Mouse (Mus musculus): ENCODE results near the gene Selenok. TPM values are rescaled to one million over a fixed set of nuclear protein-coding genes. Genes with fewer than 3 reads are reported as not detected.

The Selenok gene
- polyA plus RNA-seq (2012; rRNA removed): 49.4 and 68.3 TPM in 2 replicates

DNA sequence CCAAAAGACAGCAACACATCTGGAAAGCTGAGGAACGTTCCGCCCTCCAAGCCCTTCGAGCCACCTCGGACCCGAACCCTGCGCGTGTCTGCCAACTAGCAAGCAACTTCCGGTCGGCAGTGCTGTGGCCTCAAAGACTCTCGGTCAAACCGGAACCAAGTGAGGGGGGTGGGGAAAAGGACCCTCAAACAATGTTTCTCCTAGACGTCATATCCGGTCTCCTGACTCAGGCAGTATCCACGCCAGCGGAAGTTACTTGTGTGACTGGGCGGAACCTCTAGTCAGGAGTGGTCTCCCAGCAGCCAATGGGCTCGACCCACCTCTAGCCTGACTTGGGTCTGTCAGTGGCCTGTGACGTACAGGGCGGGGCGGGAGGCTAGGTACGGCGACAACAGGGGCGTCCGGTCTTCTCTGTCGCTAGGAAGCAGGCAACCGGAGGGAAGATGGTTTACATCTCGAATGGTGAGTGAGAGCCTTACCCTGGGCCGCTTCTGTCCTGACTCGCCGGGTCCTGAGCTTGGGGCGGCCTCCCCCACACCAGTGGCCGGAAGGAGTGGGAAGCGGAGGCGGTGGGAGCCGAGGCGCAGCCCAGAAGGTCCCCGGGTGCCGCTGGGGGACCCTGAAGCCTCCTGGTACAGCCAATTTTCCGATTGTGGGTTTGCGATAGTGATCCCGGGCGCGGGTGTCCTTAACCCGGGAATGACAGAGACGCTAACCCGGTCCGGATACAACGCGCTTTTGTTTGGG lies at the start of gene Selenok:
TSS of gene Selenok (plus strand) at position 234 of the 747 bp plus-strand sequence.
- TF ChIP-seq CTCF (conservative IDR thresholded peaks at IDR 0.05; ENCODE audit: insufficient read depth, insufficient read length, low read depth, low read length) (no peak), POLR2A (IDR thresholded peaks at IDR 0.05; ENCODE audit: low read depth, low read length) (peak; percentile 77)
- whole genome bisulfite sequencing: under 1% methylated on average over 49 of the region's 49 CpGs
- Histone ChIP-seq H3K36me3 (ENCODE audit: control insufficient read depth, insufficient read depth, low read length) (peaks cover 4% of the 10 kb centered on the region; the same call in 1 of the 2 replicates), H3K27me3 (replicated peaks; ENCODE audit: control insufficient read depth, insufficient read depth, low read length) (no peaks in the 10 kb centered on the region), H3K27ac (ENCODE audit: insufficient read depth, low read depth, low read length) (peak within 1 kb of the TSS; percentile 79), H3K4me1 (ENCODE audit: control insufficient read depth, insufficient read depth, low read length) (peaks cover 7% of the 10 kb centered on the region; the same call in 1 of the 2 replicates), H3K4me3 (ENCODE audit: insufficient read depth, low read depth, low read length) (peak within 1 kb of the TSS; percentile 80)
- DNase-seq: peak; percentile 99

DNA sequence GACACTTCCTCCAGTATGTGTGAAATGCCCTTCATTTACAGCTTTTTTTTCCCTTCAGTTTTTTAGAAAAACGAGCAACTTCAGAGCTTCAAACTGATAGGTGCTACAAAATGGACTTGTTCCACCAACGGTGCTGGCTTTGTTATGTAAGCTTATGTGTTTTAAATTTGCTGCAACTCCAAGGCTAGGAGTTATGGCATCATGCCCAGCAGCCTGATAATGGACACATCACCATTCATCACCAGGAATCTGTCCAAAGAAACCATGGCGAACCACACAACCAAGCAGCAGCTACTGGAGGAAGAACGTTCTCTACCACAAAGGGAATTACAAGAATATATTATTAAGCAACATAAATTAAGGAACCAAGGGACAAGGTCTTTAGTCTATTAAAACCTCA lies 39.1 kb upstream of the Selenok start:
- TF ChIP-seq CTCF (conservative IDR thresholded peaks at IDR 0.05; ENCODE audit: insufficient read depth, insufficient read length, low read depth, low read length): no peak
- TF ChIP-seq POLR2A (IDR thresholded peaks at IDR 0.05; ENCODE audit: low read depth, low read length): no peak
- Histone ChIP-seq H3K4me1 (ENCODE audit: control insufficient read depth, insufficient read depth, low read length) (no peaks in the 10 kb centered on the region), H3K27me3 (replicated peaks; ENCODE audit: control insufficient read depth, insufficient read depth, low read length) (no peaks in the 10 kb centered on the region), H3K4me3 (ENCODE audit: insufficient read depth, low read depth, low read length) (no peak overlapping the region), H3K36me3 (ENCODE audit: control insufficient read depth, insufficient read depth, low read length) (no peaks in the 10 kb centered on the region), H3K27ac (ENCODE audit: insufficient read depth, low read depth, low read length) (no peak overlapping the region)
- 76% methylated on average over 4 of the region's 4 CpGs for WGBS
- DNase-seq: no peak

DNA sequence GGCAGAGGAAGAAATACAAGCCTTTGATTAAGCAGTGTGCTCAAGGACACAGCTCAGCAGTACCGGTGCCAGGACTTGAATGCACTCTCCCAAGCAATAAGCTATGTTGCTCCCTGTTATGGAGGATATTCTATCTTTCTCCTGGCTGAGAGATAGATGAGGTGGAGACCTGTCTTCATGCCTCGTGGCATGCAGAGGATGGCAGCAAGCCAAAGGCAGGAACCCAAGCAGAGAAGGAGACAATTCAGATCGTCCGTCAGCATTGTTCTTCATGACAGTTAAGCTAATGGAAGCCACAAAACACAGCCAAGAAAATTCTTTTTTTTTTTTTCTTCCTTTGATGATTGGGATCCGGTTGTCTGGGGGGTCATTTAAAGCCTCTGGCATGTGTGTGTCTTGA lies 32.6 kb upstream of the Selenok start:
- no peaks in the 10 kb centered on the region for H3K4me1 ChIP-seq (ENCODE audit: control insufficient read depth, insufficient read depth, low read length)
- no peak for DNase-seq
- TF ChIP-seq POLR2A (IDR thresholded peaks at IDR 0.05; ENCODE audit: low read depth, low read length) (no peak), CTCF (conservative IDR thresholded peaks at IDR 0.05; ENCODE audit: insufficient read depth, insufficient read length, low read depth, low read length) (no peak)
- H3K36me3 ChIP-seq (ENCODE audit: control insufficient read depth, insufficient read depth, low read length): no peaks in the 10 kb centered on the region
- H3K27me3 ChIP-seq (replicated peaks; ENCODE audit: control insufficient read depth, insufficient read depth, low read length): no peaks in the 10 kb centered on the region
- 44% methylated on average over 5 of the region's 5 CpGs for WGBS
- no peak overlapping the region for H3K4me3 ChIP-seq (ENCODE audit: insufficient read depth, low read depth, low read length)
- H3K27ac ChIP-seq (ENCODE audit: insufficient read depth, low read depth, low read length): no peak overlapping the region

DNA sequence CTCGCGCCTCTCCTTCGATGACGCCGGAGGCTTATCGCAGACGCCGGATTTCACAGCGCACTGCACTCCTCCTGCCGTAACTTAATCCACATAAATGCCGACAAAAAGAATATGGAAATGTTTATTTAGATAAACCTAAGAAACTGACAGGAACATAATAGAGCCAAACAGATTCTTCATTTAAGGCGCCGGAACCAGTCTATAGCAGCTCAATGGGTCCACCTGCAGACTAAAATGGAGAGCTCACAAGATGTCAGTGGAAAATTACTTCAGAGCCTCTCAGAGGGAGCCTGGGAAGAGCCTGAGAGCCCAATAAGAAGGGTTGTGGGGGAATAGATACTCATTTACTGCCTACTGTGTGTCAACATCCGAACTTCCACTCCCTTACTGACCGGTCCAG lies 30.6 kb upstream of the Selenok start:
- TF ChIP-seq POLR2A (IDR thresholded peaks at IDR 0.05; ENCODE audit: low read depth, low read length): no peak
- no peak for TF ChIP-seq CTCF (conservative IDR thresholded peaks at IDR 0.05; ENCODE audit: insufficient read depth, insufficient read length, low read depth, low read length)
- no peaks in the 10 kb centered on the region for H3K4me1 ChIP-seq (ENCODE audit: control insufficient read depth, insufficient read depth, low read length)
- no peak overlapping the region for H3K27ac ChIP-seq (ENCODE audit: insufficient read depth, low read depth, low read length)
- DNase-seq: no peak
- H3K27me3 ChIP-seq (replicated peaks; ENCODE audit: control insufficient read depth, insufficient read depth, low read length): no peaks in the 10 kb centered on the region
- whole genome bisulfite sequencing: 76% methylated on average over 15 of the region's 15 CpGs
- no peaks in the 10 kb centered on the region for H3K36me3 ChIP-seq (ENCODE audit: control insufficient read depth, insufficient read depth, low read length)
- H3K4me3 ChIP-seq (ENCODE audit: insufficient read depth, low read depth, low read length): no peak overlapping the region

DNA sequence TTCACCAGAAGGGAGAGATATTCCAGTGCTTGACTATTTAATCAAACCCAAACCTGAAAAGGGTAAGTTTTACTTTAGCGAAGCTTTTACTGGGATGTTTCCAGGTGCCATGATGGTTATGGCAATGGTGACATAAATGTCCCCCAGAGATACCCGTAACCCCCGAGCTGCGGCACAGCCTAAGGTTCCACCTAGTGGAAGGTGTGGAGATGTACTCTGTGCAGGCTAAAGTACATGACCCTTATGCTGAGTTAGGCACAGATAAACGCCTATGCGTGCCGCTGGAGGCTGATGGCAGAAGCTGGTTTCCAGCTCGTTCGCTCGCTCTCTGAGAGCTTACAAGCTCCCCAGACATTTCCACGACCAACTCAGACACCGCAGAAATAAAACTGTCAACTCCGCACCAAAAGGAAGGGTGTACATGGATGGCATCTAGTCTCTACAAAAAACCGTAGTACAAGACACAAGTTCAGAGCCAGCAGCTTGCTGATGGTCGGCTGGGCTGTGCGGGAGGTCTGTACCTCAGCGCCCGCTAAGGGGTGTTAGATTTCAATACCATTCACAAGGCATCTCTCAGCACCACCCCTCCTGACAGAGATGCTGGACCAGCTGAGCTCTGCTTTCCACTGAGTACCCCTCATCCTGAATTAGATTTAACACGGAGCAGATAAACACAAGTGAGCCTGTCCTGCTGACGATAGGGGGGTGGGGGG lies 28.4 kb upstream of the Selenok start:
- TF ChIP-seq POLR2A (IDR thresholded peaks at IDR 0.05; ENCODE audit: low read depth, low read length) (no peak), CTCF (conservative IDR thresholded peaks at IDR 0.05; ENCODE audit: insufficient read depth, insufficient read length, low read depth, low read length) (no peak; the same call in 1 of the 2 replicates)
- DNase-seq: no peak
- Histone ChIP-seq H3K4me1 (ENCODE audit: control insufficient read depth, insufficient read depth, low read length) (no peaks in the 10 kb centered on the region), H3K27me3 (replicated peaks; ENCODE audit: control insufficient read depth, insufficient read depth, low read length) (no peaks in the 10 kb centered on the region), H3K27ac (ENCODE audit: insufficient read depth, low read depth, low read length) (no peak overlapping the region), H3K36me3 (ENCODE audit: control insufficient read depth, insufficient read depth, low read length) (no peaks in the 10 kb centered on the region), H3K4me3 (ENCODE audit: insufficient read depth, low read depth, low read length) (no peak overlapping the region)
- 52% methylated on average over 20 of the region's 20 CpGs for WGBS

DNA sequence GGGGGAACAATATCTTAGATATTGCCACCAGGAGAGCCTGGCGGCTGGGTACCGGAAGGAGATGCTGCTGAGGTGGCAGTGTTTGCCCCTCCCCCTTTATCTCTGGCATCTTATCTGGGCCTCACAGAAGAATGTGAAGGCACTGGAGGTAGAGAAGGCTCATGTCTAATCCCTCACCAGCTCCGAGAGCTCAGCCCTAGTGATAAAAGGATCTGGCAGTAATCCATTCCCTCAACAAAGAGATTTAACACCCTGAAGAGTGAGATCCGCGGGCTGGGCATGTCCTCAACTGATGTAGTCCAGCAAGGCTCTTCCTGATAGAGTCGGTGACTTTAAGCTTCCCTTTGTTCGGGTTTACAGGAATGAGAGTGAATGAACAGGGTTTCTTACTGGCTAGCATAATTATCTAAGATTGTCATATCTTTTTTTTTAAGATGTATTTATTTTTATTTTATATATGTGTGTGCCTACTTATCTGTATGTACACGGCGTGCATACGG lies 27.7 kb upstream of the Selenok start:
- WGBS: 42% methylated on average over 10 of the region's 10 CpGs
- Histone ChIP-seq H3K27ac (ENCODE audit: insufficient read depth, low read depth, low read length) (no peak overlapping the region), H3K36me3 (ENCODE audit: control insufficient read depth, insufficient read depth, low read length) (no peaks in the 10 kb centered on the region), H3K27me3 (replicated peaks; ENCODE audit: control insufficient read depth, insufficient read depth, low read length) (no peaks in the 10 kb centered on the region), H3K4me1 (ENCODE audit: control insufficient read depth, insufficient read depth, low read length) (no peaks in the 10 kb centered on the region), H3K4me3 (ENCODE audit: insufficient read depth, low read depth, low read length) (no peak overlapping the region)
- no peak for TF ChIP-seq POLR2A (IDR thresholded peaks at IDR 0.05; ENCODE audit: low read depth, low read length)
- TF ChIP-seq CTCF (conservative IDR thresholded peaks at IDR 0.05; ENCODE audit: insufficient read depth, insufficient read length, low read depth, low read length): no peak
- no peak for DNase-seq

DNA sequence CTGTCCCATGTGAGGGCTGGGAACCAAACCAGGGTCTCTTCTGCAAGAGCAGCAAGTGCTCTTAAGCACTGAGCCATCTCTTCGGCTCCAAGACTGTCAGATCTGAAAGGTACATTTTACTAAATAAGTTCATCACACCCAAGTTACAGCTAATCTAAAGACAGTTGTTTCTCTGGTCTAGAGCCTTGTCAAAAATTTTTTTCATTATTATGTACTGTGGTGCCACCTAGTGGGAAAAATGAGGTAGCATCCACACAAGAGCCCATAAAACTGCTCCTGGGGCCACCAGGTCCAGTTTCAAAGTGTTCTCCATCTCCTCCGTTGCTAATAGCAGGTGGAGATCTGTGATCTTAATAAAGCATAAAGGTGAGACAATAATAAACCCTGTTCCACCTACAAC lies 27.2 kb upstream of the Selenok start:
- no peaks in the 10 kb centered on the region for H3K27me3 ChIP-seq (replicated peaks; ENCODE audit: control insufficient read depth, insufficient read depth, low read length)
- 15% methylated on average over 2 of the region's 2 CpGs for WGBS
- no peak overlapping the region for H3K27ac ChIP-seq (ENCODE audit: insufficient read depth, low read depth, low read length)
- TF ChIP-seq CTCF (conservative IDR thresholded peaks at IDR 0.05; ENCODE audit: insufficient read depth, insufficient read length, low read depth, low read length): peak; percentile 47
- no peak for TF ChIP-seq POLR2A (IDR thresholded peaks at IDR 0.05; ENCODE audit: low read depth, low read length)
- peak; percentile 54 for DNase-seq
- no peaks in the 10 kb centered on the region for H3K4me1 ChIP-seq (ENCODE audit: control insufficient read depth, insufficient read depth, low read length)
- H3K4me3 ChIP-seq (ENCODE audit: insufficient read depth, low read depth, low read length): no peak overlapping the region
- no peaks in the 10 kb centered on the region for H3K36me3 ChIP-seq (ENCODE audit: control insufficient read depth, insufficient read depth, low read length)
